Mouse (Mus musculus) intestine, embryonic 15.5 days (tissue): ENCODE data around the gene Dis3l2. TPM values are rescaled to one million over a fixed set of nuclear protein-coding genes. Genes with fewer than 3 reads are reported as not detected.
A peak's percentile ranks its signal among the peaks of the same experiment; 100 is the strongest.

Experiments used
- ATAC-seq: fragments of 200-750 bp; cut with Nextera tagmentation; 2 replicates; pipeline ENCODE4 v1.8.0; 2017; ENCODE audit warnings: moderate TSS enrichment, moderate library complexity
- H3K27ac ChIP-seq: fragments of 300-500 bp; sonication (generic); 2 replicates; pipeline ENCODE4 v1.5.1; 2015; ENCODE audit warnings: mild to moderate bottlenecking, inconsistent platforms
- H3K27me3 ChIP-seq: fragments of 300-500 bp; sonication (generic); replicated peaks from 2 replicates; pipeline ENCODE4 v1.6.1; 2015; ENCODE audit warnings: inconsistent platforms
- H3K36me3 ChIP-seq: fragments of 300-500 bp; sonication (generic); 2 replicates; pipeline ENCODE4 v1.6.1; 2015; ENCODE audit warnings: inconsistent platforms
- H3K4me1 ChIP-seq: fragments of 300-500 bp; sonication (generic); replicated peaks from 2 replicates; pipeline ENCODE4 v1.6.1; 2015; ENCODE audit warnings: inconsistent platforms
- H3K4me2 ChIP-seq: fragments of 300-500 bp; sonication (generic); replicated peaks from 2 replicates; pipeline ENCODE4 v1.6.1; 2015; ENCODE audit warnings: mild to moderate bottlenecking, inconsistent platforms
- H3K4me3 ChIP-seq: fragments of 300-500 bp; sonication (generic); replicated peaks from 2 replicates; pipeline ENCODE4 v1.5.1; 2015; ENCODE audit warnings: inconsistent platforms
- H3K9ac ChIP-seq: fragments of 300-500 bp; sonication (generic); 2 replicates; pipeline ENCODE4 v1.6.1; 2015; ENCODE audit warnings: inconsistent platforms
- H3K9me3 ChIP-seq: fragments of 300-500 bp; sonication (generic); 2 replicates; pipeline ENCODE4 v1.6.1; 2016; ENCODE audit warnings: inconsistent platforms
- WGBS: fragments of 180-500 bp; shearing (Covaris S2); methylation state at CpG from one replicate; pipeline ENCODE4 v1.1.7; 2015; 5-methylcytosine and 5-hydroxymethylcytosine counted together
- polyA plus RNA-seq: library from polyadenylated mRNA; unstranded; fragments of >200 nt; fragmentation: Nextera tagmentation; extraction: Ambion mirVana; gene quantifications from 2 replicates; pipeline ENCODE4 v1.2.1, GENCODE M21; 2015

The Dis3l2 gene
- polyA plus RNA-seq, 1 experiment from 2014 or later = 20.7 TPM

DNA sequence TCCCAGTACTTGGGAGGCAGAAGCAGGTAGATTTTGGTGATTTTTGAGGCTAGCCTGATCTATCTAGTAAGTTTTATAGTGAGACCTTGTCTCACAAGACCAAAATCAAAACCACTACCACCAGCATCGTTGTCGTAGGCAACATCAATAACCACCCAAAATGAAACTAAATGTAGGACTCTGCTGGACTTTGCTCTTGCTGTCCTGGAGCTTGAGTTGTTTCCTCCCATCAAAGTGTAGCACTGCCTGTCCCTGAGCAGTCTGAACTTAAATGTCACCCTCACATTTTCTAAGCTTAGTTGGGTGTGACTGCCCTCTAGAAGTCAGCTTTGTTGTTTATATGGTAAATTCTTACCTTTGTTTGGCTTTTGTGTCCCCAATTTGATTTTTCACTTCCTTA, 43.4 kb downstream of the Dis3l2 start:
- H3K27me3 ChIP-seq = no peaks in the 10 kb centered on the region
- no peak overlapping the region for H3K4me2 ChIP-seq
- no peaks in the 10 kb centered on the region for H3K9me3 ChIP-seq
- WGBS = 93% methylated on average over 2 of the region's 2 CpGs
- ATAC-seq = no peak
- no peaks in the 10 kb centered on the region for H3K36me3 ChIP-seq
- no peaks in the 10 kb centered on the region for H3K4me1 ChIP-seq
- H3K9ac ChIP-seq = no peak overlapping the region
- H3K4me3 ChIP-seq = no peak overlapping the region
- no peak overlapping the region for H3K27ac ChIP-seq

DNA sequence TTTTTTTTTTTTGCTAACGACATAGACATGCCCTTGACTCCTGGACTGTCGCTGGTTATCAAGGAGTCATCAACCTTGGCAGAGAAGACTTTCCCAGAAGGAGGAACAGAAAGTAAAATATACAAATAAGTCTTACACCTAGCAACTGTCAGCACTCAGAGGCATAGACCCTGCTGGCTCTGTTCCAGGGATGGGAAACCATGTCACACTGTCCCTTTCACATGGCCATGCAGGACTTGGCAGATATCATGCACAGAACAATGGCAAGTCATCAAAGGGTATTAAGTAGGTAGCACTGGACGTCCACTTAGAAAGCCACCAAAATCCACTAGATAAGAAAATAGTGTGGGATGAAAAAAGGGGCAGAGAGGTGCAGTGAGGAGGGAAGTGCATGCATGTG, 46.5 kb downstream of the Dis3l2 start:
- H3K27ac ChIP-seq = no peak overlapping the region
- no peaks in the 10 kb centered on the region for H3K36me3 ChIP-seq
- WGBS = 77% methylated on average over 3 of the region's 3 CpGs
- H3K27me3 ChIP-seq = no peaks in the 10 kb centered on the region
- H3K9me3 ChIP-seq = no peaks in the 10 kb centered on the region
- ATAC-seq = no peak
- H3K4me2 ChIP-seq = no peak overlapping the region
- H3K4me3 ChIP-seq = no peak overlapping the region
- H3K4me1 ChIP-seq = no peaks in the 10 kb centered on the region
- no peak overlapping the region for H3K9ac ChIP-seq

DNA sequence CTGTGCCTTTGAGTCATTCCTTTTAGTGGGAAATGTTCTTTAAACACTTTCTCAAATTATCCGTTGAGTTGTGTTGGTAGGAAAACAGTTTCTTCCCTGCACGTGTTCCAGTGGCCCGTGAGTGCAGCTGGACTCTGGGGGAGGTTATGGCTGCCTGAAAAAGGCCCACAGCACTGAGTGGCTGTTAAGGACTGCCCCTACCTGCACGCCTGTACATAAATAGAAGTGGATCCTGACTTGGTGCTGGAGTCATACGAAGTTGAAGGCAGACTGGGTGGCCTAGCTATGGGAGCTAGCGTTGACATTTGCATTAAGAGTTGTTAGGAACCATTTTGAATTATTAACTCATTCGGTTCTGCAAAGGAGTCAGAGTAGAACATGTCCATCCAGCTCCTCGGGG, 49.8 kb downstream of the Dis3l2 start:
- Histone ChIP-seq H3K4me2 (no peak overlapping the region), H3K9ac (no peak overlapping the region), H3K27ac (no peak overlapping the region), H3K36me3 (no peaks in the 10 kb centered on the region), H3K4me3 (no peak overlapping the region), H3K9me3 (no peaks in the 10 kb centered on the region), H3K4me1 (no peaks in the 10 kb centered on the region), H3K27me3 (no peaks in the 10 kb centered on the region)
- 74% methylated on average over 8 of the region's 8 CpGs for WGBS
- ATAC-seq = no peak

- H3K27me3 ChIP-seq = no peaks in the 10 kb centered on the region
- no peak overlapping the region for H3K4me2 ChIP-seq
- no peaks in the 10 kb centered on the region for H3K36me3 ChIP-seq
- ATAC-seq = no peak
- H3K4me1 ChIP-seq = no peaks in the 10 kb centered on the region
- H3K9ac ChIP-seq = no peak overlapping the region
- no peaks in the 10 kb centered on the region for H3K9me3 ChIP-seq
- no peak overlapping the region for H3K4me3 ChIP-seq
- 50% methylated on average over 3 of the region's 3 CpGs for WGBS
- no peak overlapping the region for H3K27ac ChIP-seq
These were observed 50.7 kb downstream of the Dis3l2 start for GRCm38 (mm10) chr1:86754335-86754734.

GRCm38 (mm10) chr1:86758091-86758490, 54.5 kb downstream of the Dis3l2 start:
- no peaks in the 10 kb centered on the region for H3K9me3 ChIP-seq
- H3K4me1 ChIP-seq = no peaks in the 10 kb centered on the region
- no peaks in the 10 kb centered on the region for H3K27me3 ChIP-seq
- 78% methylated on average over 6 of the region's 6 CpGs for WGBS
- no peak overlapping the region for H3K4me3 ChIP-seq
- ATAC-seq = no peak
- H3K9ac ChIP-seq = no peak overlapping the region
- H3K4me2 ChIP-seq = no peak overlapping the region
- H3K27ac ChIP-seq = no peak overlapping the region
- no peaks in the 10 kb centered on the region for H3K36me3 ChIP-seq

- Histone ChIP-seq H3K4me1 (no peaks in the 10 kb centered on the region), H3K9me3 (no peaks in the 10 kb centered on the region), H3K27ac (no peak overlapping the region), H3K4me2 (no peak overlapping the region), H3K27me3 (no peaks in the 10 kb centered on the region), H3K4me3 (no peak overlapping the region), H3K36me3 (no peaks in the 10 kb centered on the region), H3K9ac (no peak overlapping the region)
- WGBS = 92% methylated on average over 6 of the region's 6 CpGs
- no peak for ATAC-seq
These were observed 58.6 kb downstream of the Dis3l2 start for GRCm38 (mm10) chr1:86762161-86762560.

DNA sequence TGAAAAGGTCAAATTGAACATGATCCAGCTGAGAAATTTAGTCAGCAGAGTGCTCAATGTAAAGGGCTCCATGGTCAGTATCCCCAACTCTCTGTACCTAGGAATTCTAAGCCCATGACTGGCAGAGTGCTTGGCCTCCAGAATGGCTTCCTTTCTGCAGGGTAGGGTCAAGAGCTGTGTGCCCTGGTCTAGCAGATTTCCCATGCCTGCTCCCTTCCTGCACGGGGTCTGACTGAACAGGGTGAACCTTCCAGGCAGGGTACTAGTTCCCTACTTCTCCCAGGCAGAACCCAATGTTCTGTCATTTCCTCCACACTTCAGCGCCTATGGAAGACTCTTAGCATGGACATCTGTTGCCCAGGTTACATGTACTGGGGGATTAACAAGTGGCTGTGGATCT, 97.6 kb downstream of the Dis3l2 start:
- no peak overlapping the region for H3K4me2 ChIP-seq
- no peaks in the 10 kb centered on the region for H3K27me3 ChIP-seq
- no peak overlapping the region for H3K4me3 ChIP-seq
- H3K9me3 ChIP-seq = no peaks in the 10 kb centered on the region
- WGBS = 98% methylated on average over 2 of the region's 2 CpGs
- no peaks in the 10 kb centered on the region for H3K36me3 ChIP-seq
- H3K4me1 ChIP-seq = no peaks in the 10 kb centered on the region; the same call in 1 of the 2 replicates
- no peak for ATAC-seq
- no peak overlapping the region for H3K9ac ChIP-seq
- H3K27ac ChIP-seq = no peak overlapping the region

DNA sequence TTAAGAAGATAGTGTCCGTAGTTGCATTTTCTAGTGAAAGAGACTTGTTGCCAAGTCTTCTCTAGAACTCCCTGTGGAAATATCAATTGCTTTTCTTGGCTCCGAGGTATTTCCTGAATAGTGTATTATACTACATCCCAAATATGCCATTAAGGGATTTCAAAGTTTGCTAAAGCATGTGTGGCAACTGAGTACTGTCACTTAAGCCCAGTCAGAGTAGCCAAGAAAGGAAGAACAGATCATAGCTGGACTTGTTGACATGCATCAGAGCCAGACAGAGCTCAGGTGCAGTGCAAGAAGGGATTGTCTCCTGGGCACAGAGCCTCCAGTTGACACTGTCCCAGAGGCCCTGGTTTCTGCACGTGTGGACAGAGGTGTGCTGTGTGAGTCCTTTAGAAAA, 108.1 kb downstream of the Dis3l2 start:
- WGBS = 75% methylated on average over 3 of the region's 3 CpGs
- Histone ChIP-seq H3K27ac (no peak overlapping the region), H3K27me3 (no peaks in the 10 kb centered on the region), H3K36me3 (no peaks in the 10 kb centered on the region), H3K9me3 (no peaks in the 10 kb centered on the region), H3K9ac (no peak overlapping the region), H3K4me3 (no peak overlapping the region), H3K4me1 (no peaks in the 10 kb centered on the region), H3K4me2 (no peak overlapping the region)
- ATAC-seq = no peak

GRCm38 (mm10) chr1:86822266-86822665, 118.7 kb downstream of the Dis3l2 start:
- Histone ChIP-seq H3K9me3 (no peaks in the 10 kb centered on the region), H3K9ac (no peak overlapping the region), H3K4me3 (no peak overlapping the region), H3K4me1 (no peaks in the 10 kb centered on the region), H3K27me3 (no peaks in the 10 kb centered on the region), H3K4me2 (no peak overlapping the region), H3K36me3 (no peaks in the 10 kb centered on the region), H3K27ac (no peak overlapping the region)
- ATAC-seq = no peak
- 59% methylated on average over 1 of the region's 1 CpGs for WGBS

DNA sequence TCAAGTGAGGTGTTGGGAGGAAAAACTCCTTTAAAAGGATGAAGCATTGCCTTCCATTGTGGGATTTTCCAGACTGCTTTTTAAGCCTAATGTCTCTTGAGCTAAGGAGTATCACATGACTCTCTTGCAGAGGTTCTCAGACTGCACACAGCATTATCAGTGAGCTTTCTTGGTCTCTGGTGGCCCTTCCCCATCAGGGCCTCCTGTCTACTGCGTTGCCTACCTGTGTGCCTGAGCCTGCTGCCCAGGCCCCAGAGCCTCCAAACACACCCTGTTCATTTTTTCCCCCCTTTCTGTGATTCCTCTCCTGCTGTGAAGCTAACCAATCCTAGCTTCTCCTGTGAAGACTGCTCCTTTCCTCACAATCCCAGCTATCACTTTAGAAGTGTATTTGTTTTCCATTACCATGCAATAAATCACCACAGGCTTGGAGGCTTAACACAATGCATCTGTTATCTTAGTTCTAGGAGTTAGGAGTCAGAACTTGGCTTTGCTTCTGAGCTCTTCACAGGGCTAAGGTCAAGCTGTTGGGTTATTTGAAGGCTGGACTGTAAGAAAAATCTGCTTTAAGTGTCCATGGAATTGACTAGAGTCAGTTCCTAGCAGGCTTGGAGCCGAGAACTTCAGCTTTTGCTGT, 130.9 kb downstream of the Dis3l2 start:
- no peak overlapping the region for H3K4me2 ChIP-seq
- peak; percentile 77 for ATAC-seq
- H3K36me3 ChIP-seq = no peaks in the 10 kb centered on the region
- H3K9me3 ChIP-seq = no peaks in the 10 kb centered on the region
- WGBS = 33% methylated on average over 2 of the region's 2 CpGs
- no peak overlapping the region for H3K4me3 ChIP-seq
- H3K27me3 ChIP-seq = no peaks in the 10 kb centered on the region
- H3K9ac ChIP-seq = no peak overlapping the region
- no peak overlapping the region for H3K27ac ChIP-seq
- H3K4me1 ChIP-seq = no peaks in the 10 kb centered on the region

- H3K27ac ChIP-seq = no peak overlapping the region
- H3K4me1 ChIP-seq = no peaks in the 10 kb centered on the region
- H3K36me3 ChIP-seq = no peaks in the 10 kb centered on the region
- H3K9me3 ChIP-seq = no peaks in the 10 kb centered on the region
- WGBS = 64% methylated on average over 2 of the region's 2 CpGs
- H3K27me3 ChIP-seq = no peaks in the 10 kb centered on the region
- no peak overlapping the region for H3K9ac ChIP-seq
- H3K4me2 ChIP-seq = no peak overlapping the region
- no peak overlapping the region for H3K4me3 ChIP-seq
- no peak for ATAC-seq
These were observed 131.4 kb downstream of the Dis3l2 start for GRCm38 (mm10) chr1:86834988-86835387.

GRCm38 (mm10) chr1:86850754-86851153, 147.1 kb downstream of the Dis3l2 start:
- ATAC-seq = no peak
- no peaks in the 10 kb centered on the region for H3K27me3 ChIP-seq
- no peak overlapping the region for H3K9ac ChIP-seq
- H3K4me2 ChIP-seq = no peak overlapping the region
- no peak overlapping the region for H3K27ac ChIP-seq
- H3K4me3 ChIP-seq = no peak overlapping the region
- H3K36me3 ChIP-seq = no peaks in the 10 kb centered on the region
- H3K4me1 ChIP-seq = no peaks in the 10 kb centered on the region
- 88% methylated on average over 2 of the region's 2 CpGs for WGBS
- no peaks in the 10 kb centered on the region for H3K9me3 ChIP-seq

DNA sequence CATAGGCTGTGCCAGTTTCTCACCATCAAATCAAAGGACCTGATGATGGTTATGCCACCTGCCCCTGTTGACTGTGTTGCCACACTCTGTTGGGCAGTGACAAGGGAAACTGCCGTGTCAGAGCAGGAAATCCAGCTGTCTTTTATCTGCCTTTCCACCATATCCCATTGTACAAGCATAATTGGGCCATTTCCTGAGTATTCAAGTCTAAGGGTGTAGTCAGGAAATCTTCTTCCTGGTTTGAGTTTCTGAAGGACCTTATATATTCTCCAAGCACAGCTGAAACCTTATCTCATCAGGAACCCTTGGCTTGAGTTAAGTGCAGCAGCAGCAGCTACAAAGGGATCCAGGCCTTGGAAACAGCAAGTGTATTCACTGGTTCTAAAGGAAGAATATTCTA, 155.3 kb downstream of the Dis3l2 start:
- no peak for ATAC-seq
- no peak overlapping the region for H3K4me2 ChIP-seq
- H3K4me1 ChIP-seq = no peaks in the 10 kb centered on the region
- no peaks in the 10 kb centered on the region for H3K9me3 ChIP-seq
- no peak overlapping the region for H3K9ac ChIP-seq
- H3K36me3 ChIP-seq = no peaks in the 10 kb centered on the region
- H3K27me3 ChIP-seq = no peaks in the 10 kb centered on the region
- H3K27ac ChIP-seq = no peak overlapping the region
- 63% methylated on average over 1 of the region's 1 CpGs for WGBS
- no peak overlapping the region for H3K4me3 ChIP-seq
